Mouse (Mus musculus): ENCODE results near the gene Vasp. TPM values are rescaled to one million over a fixed set of nuclear protein-coding genes. Genes with fewer than 3 reads are reported as not detected.

Gene Vasp
- total RNA-seq, 1 experiment, result 92.5 TPM

GRCm38 (mm10) chr7:19226817-19227797, 44.5 kb downstream of the Vasp start:
- H3K27ac ChIP-seq (ENCODE audit: insufficient read depth, low read depth, low read length, poor library complexity, severe bottlenecking), result peak overlapping the region; percentile 71
- no peak for DNase-seq (ENCODE audit: low read depth, low spot score)
- in situ Hi-C loops (cut with MboI; ENCODE audit: low sequenced_read_pairs in 2 of 2, unreplicated experiment in 2 of 2), result no loop called here

GRCm38 (mm10) chr7:19224933-19225332, 46.7 kb downstream of the Vasp start:
- no peak for DNase-seq (ENCODE audit: low read depth, low spot score)
- in situ Hi-C loops (cut with MboI; ENCODE audit: low sequenced_read_pairs in 2 of 2, unreplicated experiment in 2 of 2), result no loop called here
- Histone ChIP-seq H3K9ac (ENCODE audit: insufficient read depth, low read depth, low read length, poor library complexity, severe bottlenecking) (no peak overlapping the region), H3K36me3 (ENCODE audit: control insufficient read depth, insufficient read depth, low read length, poor library complexity, severe bottlenecking) (peaks cover 6% of the 10 kb centered on the region; the same call in 1 of the 2 replicates), H3K4me3 (ENCODE audit: insufficient read depth in 1 of 2, low read depth in 1 of 2, low read length in 2 of 2, poor library complexity in 1 of 2, severe bottlenecking in 1 of 2) (no peak overlapping the region), H3K27ac (ENCODE audit: insufficient read depth, low read depth, low read length, poor library complexity, severe bottlenecking) (no peak overlapping the region), H3K4me1 (ENCODE audit: control insufficient read depth in 2 of 2, insufficient read depth in 2 of 2, low read length in 2 of 2, poor library complexity in 1 of 2) (peaks cover 0 to 8% of the 10 kb centered on the region in 2 experiments; a peak in 2 of 4 replicates), H3K9me3 (ENCODE audit: control insufficient read depth, insufficient read depth, low read depth, low read length) (no peaks in the 10 kb centered on the region)
- no peak for TF ChIP-seq ZNF384 (IDR thresholded peaks at IDR 0.05; ENCODE audit: low read depth, low read length)
- no peak for TF ChIP-seq HCFC1 (IDR thresholded peaks at IDR 0.05; ENCODE audit: borderline replicate concordance, insufficient read depth, low read length)
- no peak for TF ChIP-seq ZC3H11A (IDR thresholded peaks at IDR 0.05; ENCODE audit: borderline replicate concordance, low read depth, low read length)
- TF ChIP-seq CHD2 (IDR thresholded peaks at IDR 0.05; ENCODE audit: low read depth, low read length), result no peak
- TF ChIP-seq MAFK (IDR thresholded peaks at IDR 0.05; ENCODE audit: insufficient read depth, low read depth, low read length), result no peak

More at GRCm38 (mm10) chr7:19226817-19227797, 44.5 kb downstream of the Vasp start:
- peaks cover 8% of the 10 kb centered on the region; the same call in 1 of the 2 replicates for H3K36me3 ChIP-seq (ENCODE audit: control insufficient read depth, insufficient read depth, low read length, poor library complexity, severe bottlenecking)
- no peaks in the 10 kb centered on the region for H3K9me3 ChIP-seq (ENCODE audit: control insufficient read depth, insufficient read depth, low read depth, low read length)
- H3K4me3 ChIP-seq (ENCODE audit: insufficient read depth in 1 of 2, low read depth in 1 of 2, low read length in 2 of 2, poor library complexity in 1 of 2, severe bottlenecking in 1 of 2), result peak overlapping the region; percentile 75 to 78
- peak overlapping the region; percentile 84 for H3K9ac ChIP-seq (ENCODE audit: insufficient read depth, low read depth, low read length, poor library complexity, severe bottlenecking)
- peaks cover 0 to 8% of the 10 kb centered on the region in 2 experiments; a peak in 2 of 4 replicates for H3K4me1 ChIP-seq (ENCODE audit: control insufficient read depth in 2 of 2, insufficient read depth in 2 of 2, low read length in 2 of 2, poor library complexity in 1 of 2)
- TF ChIP-seq MAFK (IDR thresholded peaks at IDR 0.05; ENCODE audit: insufficient read depth, low read depth, low read length) (no peak), CHD2 (IDR thresholded peaks at IDR 0.05; ENCODE audit: low read depth, low read length) (no peak), ZNF384 (IDR thresholded peaks at IDR 0.05; ENCODE audit: low read depth, low read length) (no peak), HCFC1 (IDR thresholded peaks at IDR 0.05; ENCODE audit: borderline replicate concordance, insufficient read depth, low read length) (no peak), ZC3H11A (IDR thresholded peaks at IDR 0.05; ENCODE audit: borderline replicate concordance, low read depth, low read length) (no peak)

- Histone ChIP-seq H3K27ac (ENCODE audit: insufficient read depth, low read depth, low read length, poor library complexity, severe bottlenecking) (no peak overlapping the region), H3K4me1 (ENCODE audit: control insufficient read depth in 2 of 2, insufficient read depth in 2 of 2, low read length in 2 of 2, poor library complexity in 1 of 2) (peaks cover 0 to 6% of the 10 kb centered on the region in 2 experiments; a peak in 2 of 4 replicates), H3K9ac (ENCODE audit: insufficient read depth, low read depth, low read length, poor library complexity, severe bottlenecking) (no peak overlapping the region), H3K4me3 (ENCODE audit: insufficient read depth in 1 of 2, low read depth in 1 of 2, low read length in 2 of 2, poor library complexity in 1 of 2, severe bottlenecking in 1 of 2) (peak overlapping the region in 1 of 2 experiments; percentile 8; a peak in 1 of 4 replicates), H3K9me3 (ENCODE audit: control insufficient read depth, insufficient read depth, low read depth, low read length) (no peaks in the 10 kb centered on the region), H3K36me3 (ENCODE audit: control insufficient read depth, insufficient read depth, low read length, poor library complexity, severe bottlenecking) (peaks cover 6% of the 10 kb centered on the region; the same call in 1 of the 2 replicates)
- DNase-seq (ENCODE audit: low read depth, low spot score), result no peak
- TF ChIP-seq MAFK (IDR thresholded peaks at IDR 0.05; ENCODE audit: insufficient read depth, low read depth, low read length), result no peak
- no peak for TF ChIP-seq CHD2 (IDR thresholded peaks at IDR 0.05; ENCODE audit: low read depth, low read length)
- TF ChIP-seq ZC3H11A (IDR thresholded peaks at IDR 0.05; ENCODE audit: borderline replicate concordance, low read depth, low read length), result no peak
- no peak for TF ChIP-seq ZNF384 (IDR thresholded peaks at IDR 0.05; ENCODE audit: low read depth, low read length)
- TF ChIP-seq HCFC1 (IDR thresholded peaks at IDR 0.05; ENCODE audit: borderline replicate concordance, insufficient read depth, low read length), result no peak
- in situ Hi-C loops (cut with MboI; ENCODE audit: low sequenced_read_pairs in 2 of 2, unreplicated experiment in 2 of 2), result no loop called here
These were observed 48.7 kb downstream of the Vasp start for GRCm38 (mm10) chr7:19222875-19223274.

- peaks cover 0 to 6% of the 10 kb centered on the region in 2 experiments; a peak in 2 of 4 replicates for H3K4me1 ChIP-seq (ENCODE audit: control insufficient read depth in 2 of 2, insufficient read depth in 2 of 2, low read length in 2 of 2, poor library complexity in 1 of 2)
- H3K36me3 ChIP-seq (ENCODE audit: control insufficient read depth, insufficient read depth, low read length, poor library complexity, severe bottlenecking), result peaks cover 6% of the 10 kb centered on the region; the same call in 1 of the 2 replicates
- no peak for DNase-seq (ENCODE audit: low read depth, low spot score)
- in situ Hi-C loops (cut with MboI; ENCODE audit: low sequenced_read_pairs in 2 of 2, unreplicated experiment in 2 of 2), result no loop called here
- TF ChIP-seq ZNF384 (IDR thresholded peaks at IDR 0.05; ENCODE audit: low read depth, low read length), result no peak
- no peak for TF ChIP-seq HCFC1 (IDR thresholded peaks at IDR 0.05; ENCODE audit: borderline replicate concordance, insufficient read depth, low read length)
- no peak for TF ChIP-seq MAFK (IDR thresholded peaks at IDR 0.05; ENCODE audit: insufficient read depth, low read depth, low read length)
- TF ChIP-seq CHD2 (IDR thresholded peaks at IDR 0.05; ENCODE audit: low read depth, low read length), result no peak
- TF ChIP-seq ZC3H11A (IDR thresholded peaks at IDR 0.05; ENCODE audit: borderline replicate concordance, low read depth, low read length), result no peak
- no peak overlapping the region for H3K9ac ChIP-seq (ENCODE audit: insufficient read depth, low read depth, low read length, poor library complexity, severe bottlenecking)
- peak overlapping the region in 1 of 2 experiments; percentile 8; a peak in 2 of 4 replicates for H3K4me3 ChIP-seq (ENCODE audit: insufficient read depth in 1 of 2, low read depth in 1 of 2, low read length in 2 of 2, poor library complexity in 1 of 2, severe bottlenecking in 1 of 2)
- H3K27ac ChIP-seq (ENCODE audit: insufficient read depth, low read depth, low read length, poor library complexity, severe bottlenecking), result no peak overlapping the region
- no peaks in the 10 kb centered on the region for H3K9me3 ChIP-seq (ENCODE audit: control insufficient read depth, insufficient read depth, low read depth, low read length)
These were observed 49.4 kb downstream of the Vasp start for GRCm38 (mm10) chr7:19222189-19222588.

Data from ES-E14 (cell line).